Mouse (Mus musculus) naive thymus-derived CD4-positive, alpha-beta T cell, adult 2 months (primary cell): ENCODE data around the gene Cyp2r1.
"Not testable (repeated sequence)": the region's sequence is repeated elsewhere in the genome, so short reads cannot be mapped to it uniquely, and the experiment has no call there.

Experiments
- DNase-seq: peaks from one replicate; pipeline ENCODE4 v3.0.0-alpha.2; 2011; ENCODE audit warnings: low read depth

Gene Cyp2r1

DNA sequence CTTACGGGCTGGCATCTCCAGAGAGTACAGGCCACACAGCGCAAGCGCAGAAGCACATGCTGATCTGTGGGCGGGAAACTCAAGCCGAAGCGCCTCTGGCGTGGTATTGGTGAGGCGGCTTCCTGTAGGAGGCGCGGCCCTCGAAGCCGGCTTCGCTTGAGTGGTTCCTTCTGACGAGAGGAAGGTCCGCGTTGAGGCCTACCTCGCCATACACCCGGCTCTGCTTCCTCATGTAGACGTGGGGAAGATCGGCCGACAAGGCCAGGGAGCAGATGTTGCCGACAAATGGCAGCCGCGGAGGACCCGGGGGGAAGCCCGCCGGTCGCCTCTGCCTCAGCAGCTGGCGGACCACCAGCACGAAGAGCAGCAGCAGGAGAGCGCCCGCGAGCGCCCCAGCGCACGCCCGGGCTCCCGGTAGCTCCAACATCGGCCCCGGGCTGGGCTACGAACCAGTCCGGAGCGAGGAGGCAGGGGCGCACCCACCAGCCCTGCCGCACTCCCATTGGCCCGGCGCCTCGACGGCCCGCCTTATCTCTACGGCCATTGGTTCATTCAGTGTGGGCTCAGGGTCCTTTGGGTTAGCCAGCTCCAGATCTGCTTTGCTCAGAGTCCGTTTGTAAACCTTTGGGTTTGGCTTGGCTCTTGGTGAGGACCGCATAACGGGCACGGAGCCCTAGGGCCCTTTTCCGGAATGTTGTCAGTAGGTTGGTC is at the start of gene Cyp2r1:
Gene Cyp2r1, minus strand, starts transcription at position 442 of the 711 bp plus-strand sequence.
- peak; percentile 96 for DNase-seq

DNA sequence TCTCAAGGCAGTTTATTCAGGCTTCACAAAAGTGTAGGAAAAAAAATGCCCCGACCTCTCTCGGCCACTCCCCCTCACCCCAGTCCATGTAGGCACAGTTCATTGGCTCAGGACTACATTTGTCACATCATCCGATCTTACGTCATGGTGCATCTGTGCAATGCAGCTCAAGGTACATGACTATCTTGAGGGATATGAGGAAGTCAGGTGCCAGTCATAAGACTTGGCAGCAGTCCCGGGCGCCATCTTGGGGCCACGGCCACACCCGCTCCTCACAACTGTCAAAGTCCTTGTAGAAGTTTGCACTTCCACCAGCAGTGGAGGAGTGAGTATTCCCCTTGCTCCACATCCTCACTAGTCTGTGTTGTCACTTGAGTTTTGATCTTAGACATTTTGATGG is 31.6 kb upstream of the Cyp2r1 start:
- not testable (repeated sequence) for DNase-seq

GRCm38 (mm10) chr7:114582441-114582840 is 19.7 kb upstream of the Cyp2r1 start:
- DNase-seq = no peak

GRCm38 (mm10) chr7:114581200-114581599 is 18.4 kb upstream of the Cyp2r1 start:
- peak; percentile 51 for DNase-seq

- peak; percentile 70 for DNase-seq
Measured at GRCm38 (mm10) chr7:114580426-114580825, 17.7 kb upstream of the Cyp2r1 start.

GRCm38 (mm10) chr7:114577665-114578064 is 14.9 kb upstream of the Cyp2r1 start:
- DNase-seq = no peak

DNA sequence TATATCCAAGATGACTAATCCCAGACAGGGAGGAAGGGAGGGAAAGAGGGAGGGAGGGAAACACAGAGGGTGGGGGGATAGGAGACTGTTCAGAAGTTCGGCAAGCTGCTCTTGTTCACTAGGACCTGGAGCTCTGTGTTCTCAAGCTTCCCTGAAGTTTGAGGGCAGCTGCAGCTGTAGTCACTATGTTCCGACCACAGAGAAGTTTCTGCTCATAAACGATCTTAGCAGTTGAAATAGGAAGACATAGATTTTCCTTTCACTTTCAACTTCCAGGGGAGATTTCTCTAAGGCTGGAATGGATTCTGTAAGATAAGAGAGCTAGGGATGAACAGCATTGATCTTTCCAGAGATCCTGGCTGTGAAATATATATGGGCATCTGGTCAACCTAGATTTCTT is 14.2 kb upstream of the Cyp2r1 start:
- DNase-seq = no peak

GRCm38 (mm10) chr7:114573866-114574265 is 11.1 kb upstream of the Cyp2r1 start:
- not testable (repeated sequence) for DNase-seq

DNA sequence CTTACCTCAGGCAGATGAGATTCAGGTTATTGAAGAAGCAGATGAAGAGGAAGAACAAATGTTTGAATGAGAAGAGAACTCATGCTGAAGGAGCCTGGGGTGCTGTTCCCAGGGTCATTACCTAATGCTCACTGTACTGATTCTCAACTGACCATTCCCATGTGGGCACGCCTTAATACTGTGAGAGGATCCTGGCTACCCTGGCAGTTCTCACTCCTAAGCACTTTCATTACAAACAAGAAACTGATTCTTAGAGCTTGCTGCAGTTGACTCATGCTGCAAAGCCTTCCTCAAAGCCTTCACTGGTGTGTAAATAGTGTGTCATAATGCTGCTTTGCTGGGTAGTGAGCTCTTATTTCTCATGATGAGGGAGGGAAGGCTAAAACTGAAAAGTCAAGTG is 26.6 kb downstream of the Cyp2r1 start:
- no peak for DNase-seq

DNA sequence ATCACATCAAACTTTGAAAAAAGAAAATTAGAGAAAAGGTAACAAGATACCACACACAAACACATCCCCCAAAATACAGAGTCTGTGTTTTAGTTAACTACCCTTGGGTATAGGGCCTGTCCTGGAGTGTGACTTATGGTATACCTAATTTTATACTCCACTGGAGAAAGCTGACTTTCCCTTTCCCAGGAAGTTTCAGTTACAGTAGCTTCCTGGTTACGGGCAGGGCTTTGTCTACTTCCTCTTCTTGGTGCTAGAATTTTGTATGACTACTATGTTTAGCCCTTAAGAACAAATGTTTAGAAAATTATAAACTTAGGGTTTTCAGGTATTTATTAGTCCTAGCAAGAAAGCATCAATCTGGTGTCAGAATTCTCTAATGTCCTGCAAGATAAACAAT is 36.5 kb downstream of the Cyp2r1 start:
- DNase-seq = no peak

GRCm38 (mm10) chr7:114520122-114520521 is 42.6 kb downstream of the Cyp2r1 start:
- no peak for DNase-seq

DNA sequence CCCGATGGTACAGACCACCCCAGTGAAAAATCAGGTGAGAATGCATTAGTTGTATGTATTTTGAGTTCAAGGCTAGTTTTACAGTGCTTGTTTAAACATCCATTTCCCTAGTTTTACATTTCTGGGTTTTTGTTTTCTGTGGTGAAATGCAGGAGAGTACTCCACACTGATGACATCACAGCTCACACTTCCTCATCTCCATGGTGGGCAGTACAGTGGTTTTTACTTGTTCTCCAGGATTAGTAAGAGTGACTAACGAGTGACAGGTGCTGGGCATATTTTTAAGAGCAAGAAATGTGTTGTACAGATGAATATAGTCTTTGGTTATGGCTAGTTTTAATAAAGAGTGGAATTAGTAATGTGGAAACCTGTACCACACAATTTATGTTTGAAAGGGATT is 53.9 kb downstream of the Cyp2r1 start:
- no peak for DNase-seq
